Mouse (Mus musculus) gastrocnemius, postnatal 4 days (tissue): ENCODE data around the gene Tubb4b. TPM values are rescaled to one million over a fixed set of nuclear protein-coding genes. Genes with fewer than 3 reads are reported as not detected.

Experiments
- DNase-seq, 2 experiments: peaks; one replicate each; pipeline ENCODE4 v3.0.0; 2021 to 2022; ENCODE audit warnings: low spot score in 2 of 2, mixed read lengths in 2 of 2
- total RNA-seq, 2 experiments: library from RNA; stranded (reverse); gene quantifications; 2 replicates each; pipeline ENCODE4 v1.2.3; 2021

Gene Tubb4b
- total RNA-seq, 2 experiments from 2014 or later, result 360 to 390 TPM

- DNase-seq, result no peak
These were observed 1.4 kb upstream of the Tubb4b start for GRCm38 (mm10) chr2:25225811-25226379.

DNA sequence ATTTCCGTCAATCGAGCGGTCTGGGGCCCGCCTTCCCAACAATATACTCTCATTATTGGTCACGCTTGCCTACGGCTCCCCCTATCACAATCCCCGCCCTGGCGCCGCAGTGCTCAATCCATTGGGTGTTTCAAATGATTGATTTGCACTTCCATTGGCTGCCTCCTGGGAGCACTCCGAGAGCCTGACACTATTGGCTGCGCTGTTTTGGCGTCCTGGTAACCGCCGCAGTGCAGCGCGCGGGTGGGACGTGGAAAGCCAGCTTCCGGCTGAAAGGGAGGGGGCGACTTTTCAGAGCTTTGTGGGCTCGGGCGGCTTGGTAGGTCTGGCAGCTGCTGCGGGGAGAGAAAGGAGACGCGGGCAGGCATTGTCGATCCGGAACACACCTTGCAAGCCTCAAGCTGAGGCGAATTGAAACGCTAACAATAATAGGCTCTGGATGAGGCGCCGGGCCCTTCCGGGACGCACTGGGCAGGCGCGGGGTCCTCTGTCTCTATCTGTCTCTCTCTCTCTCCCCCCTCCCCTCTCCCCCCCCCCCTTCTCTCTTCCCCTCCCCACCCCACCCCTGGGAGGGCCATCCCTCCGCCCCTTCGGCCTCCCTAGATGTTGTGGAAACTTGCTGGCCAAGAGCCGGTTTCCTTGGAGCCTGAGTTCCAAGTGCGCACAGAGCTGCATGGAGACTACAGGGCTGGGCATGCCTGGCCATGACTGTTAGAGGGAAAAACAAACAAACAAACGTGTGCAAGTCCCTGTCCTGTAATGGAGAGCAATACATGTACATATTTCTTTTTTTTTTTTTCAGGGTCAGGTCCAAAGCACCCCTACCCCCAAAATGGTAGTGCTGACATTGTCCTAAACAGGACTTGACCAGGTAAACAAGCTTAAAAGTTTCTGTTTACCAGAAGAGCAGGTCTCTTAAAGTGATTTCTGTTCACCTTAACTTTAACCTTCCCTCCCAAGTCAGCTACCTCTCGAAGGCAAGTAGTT is 557 bp upstream of the Tubb4b start:
- peak; percentile 89 to 96 for DNase-seq

DNA sequence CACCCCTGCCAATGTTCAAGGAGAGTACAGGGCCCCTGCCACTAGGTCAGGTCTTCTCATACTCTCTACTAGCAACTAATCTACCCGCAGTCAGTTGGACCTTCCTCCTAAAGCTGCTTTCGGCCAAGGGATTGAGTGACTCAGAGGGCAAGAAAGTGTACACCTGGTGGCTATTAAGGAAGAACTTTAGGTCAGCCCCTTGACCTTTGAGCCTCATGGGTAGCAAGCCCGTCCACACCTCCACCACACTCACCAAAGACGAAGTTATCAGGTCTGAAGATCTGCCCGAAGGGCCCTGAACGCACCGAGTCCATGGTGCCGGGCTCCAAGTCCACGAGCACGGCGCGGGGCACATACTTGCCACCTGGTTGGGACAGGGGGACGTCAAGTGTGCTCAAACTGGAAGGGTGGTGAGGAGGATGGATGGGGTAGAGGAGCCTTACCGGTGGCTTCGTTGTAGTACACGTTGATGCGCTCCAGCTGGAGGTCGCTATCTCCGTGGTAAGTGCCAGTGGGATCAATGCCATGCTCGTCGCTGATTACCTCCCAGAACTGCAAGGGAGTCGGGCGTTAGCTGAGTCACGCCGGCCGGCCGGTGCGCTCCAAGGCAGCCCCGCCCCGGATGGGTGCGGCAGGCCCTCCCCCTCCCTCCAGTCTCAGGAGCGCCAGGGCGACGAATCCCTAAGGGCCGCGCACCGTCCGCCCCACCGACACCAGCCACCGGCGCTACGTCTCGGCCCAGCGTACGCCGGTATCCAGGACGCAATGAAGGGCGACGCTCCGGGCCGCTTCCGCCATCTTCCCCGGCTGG is 616 bp downstream of the Tubb4b start:
- DNase-seq, result peak; percentile 63 to 74

DNA sequence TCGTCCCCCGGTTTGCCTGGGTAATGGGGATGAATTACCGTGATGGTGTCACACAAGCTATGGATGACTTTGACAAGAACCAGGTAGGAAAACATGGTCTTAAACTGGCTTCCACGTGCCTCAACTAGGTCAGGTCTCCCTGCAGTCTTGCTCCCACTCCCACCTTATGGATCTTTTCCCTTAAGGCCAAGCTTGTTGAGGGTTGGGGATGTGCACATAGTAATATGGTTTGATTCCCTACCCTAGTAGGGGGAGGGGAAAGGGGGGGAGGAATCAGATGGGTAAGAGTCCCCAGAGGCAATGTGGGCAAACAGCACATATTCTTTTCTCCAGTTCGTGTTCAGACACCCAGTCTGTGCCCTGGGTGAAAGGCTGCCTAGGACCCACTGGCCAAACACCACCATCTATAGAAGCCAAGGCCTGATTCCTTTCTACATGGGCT is 3.1 kb downstream of the Tubb4b start:
- no peak for DNase-seq

GRCm38 (mm10) chr2:25218445-25218844 is 6.1 kb downstream of the Tubb4b start, which contains the start of gene Fam166a:
Gene Fam166a, plus strand, starts transcription at chr2:25218745.
- DNase-seq, result no peak

DNA sequence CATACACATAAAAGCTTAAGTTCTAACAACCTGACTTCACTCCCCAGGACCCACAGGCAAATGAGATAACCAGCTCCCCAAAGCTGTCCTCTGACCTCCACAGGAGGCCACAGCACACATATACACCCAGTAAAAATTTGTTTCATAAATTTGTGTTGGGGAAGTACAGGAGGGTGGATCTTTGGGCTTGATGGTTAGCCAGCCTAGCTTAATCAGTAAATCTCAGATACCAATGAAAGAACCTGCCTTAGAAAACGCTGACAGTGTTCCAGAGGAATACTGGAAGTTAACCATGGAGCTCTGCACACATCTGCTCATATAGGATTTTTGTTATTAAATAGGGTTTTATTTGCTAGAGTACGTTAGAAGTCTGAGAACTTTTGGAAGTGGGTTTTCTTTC is 6.8 kb downstream of the Tubb4b start:
- no peak for DNase-seq

GRCm38 (mm10) chr2:25214444-25214843 is 10.1 kb downstream of the Tubb4b start, which contains the start of gene Stpg3:
Gene Stpg3, minus strand, starts transcription at chr2:25214637.
- DNase-seq, result no peak

DNA sequence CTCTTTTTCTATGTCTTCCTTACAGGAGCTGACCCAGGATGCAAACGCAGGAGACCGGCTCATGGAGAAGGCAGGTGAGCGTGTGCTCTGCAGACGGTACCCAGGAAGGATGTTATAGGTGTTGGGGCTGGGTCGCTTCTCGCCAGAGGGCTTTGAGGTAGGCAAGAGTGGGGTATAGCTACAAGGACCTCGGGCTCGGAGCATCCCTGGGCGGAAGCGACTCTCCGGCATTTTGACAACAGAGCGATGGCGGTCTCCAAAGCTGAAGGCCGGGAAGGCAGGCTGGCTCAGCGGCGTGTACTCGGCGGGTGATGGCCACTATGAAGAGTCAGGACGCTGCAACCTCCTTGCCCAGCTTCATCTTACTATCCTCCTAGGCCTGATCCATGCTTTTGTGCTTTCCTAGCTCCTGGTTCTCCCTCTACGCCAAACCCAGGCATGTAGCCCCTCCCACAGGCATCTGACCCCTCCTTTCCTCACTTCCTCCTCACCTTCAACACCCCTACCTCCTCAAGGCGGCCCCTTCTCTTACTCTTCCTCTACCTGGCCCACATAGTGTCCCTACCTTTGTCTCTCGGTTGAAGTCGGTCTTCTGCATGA is 11.1 kb downstream of the Tubb4b start:
- no peak for DNase-seq

GRCm38 (mm10) chr2:25211121-25211670 is 13.3 kb downstream of the Tubb4b start, which contains the start of gene Nelfb:
Gene Nelfb, minus strand, starts transcription at chr2:25211489.
- peak; percentile 74 to 90 for DNase-seq

DNA sequence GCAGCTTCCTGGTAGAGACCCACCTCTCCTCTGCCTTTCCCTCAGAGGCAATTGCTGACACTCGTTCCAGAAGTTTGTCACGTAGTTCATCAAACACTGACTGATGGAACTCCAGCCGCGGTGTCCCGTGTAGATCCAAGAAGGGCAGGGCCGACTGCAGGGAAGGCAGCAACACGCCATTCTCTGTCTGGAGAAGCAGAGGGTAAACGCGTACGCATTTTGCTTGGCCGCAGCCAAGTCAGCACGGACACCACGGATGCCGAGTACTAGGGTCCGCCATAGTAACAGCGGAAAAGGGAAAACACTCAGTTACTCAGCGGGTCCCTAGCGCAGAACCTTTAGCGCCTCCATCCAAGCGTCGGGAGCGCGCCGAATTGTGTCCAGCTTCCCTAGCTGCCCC is 13.8 kb downstream of the Tubb4b start:
- no peak for DNase-seq

- DNase-seq, result no peak
These were observed 16.9 kb downstream of the Tubb4b start for GRCm38 (mm10) chr2:25207593-25207992.

DNA sequence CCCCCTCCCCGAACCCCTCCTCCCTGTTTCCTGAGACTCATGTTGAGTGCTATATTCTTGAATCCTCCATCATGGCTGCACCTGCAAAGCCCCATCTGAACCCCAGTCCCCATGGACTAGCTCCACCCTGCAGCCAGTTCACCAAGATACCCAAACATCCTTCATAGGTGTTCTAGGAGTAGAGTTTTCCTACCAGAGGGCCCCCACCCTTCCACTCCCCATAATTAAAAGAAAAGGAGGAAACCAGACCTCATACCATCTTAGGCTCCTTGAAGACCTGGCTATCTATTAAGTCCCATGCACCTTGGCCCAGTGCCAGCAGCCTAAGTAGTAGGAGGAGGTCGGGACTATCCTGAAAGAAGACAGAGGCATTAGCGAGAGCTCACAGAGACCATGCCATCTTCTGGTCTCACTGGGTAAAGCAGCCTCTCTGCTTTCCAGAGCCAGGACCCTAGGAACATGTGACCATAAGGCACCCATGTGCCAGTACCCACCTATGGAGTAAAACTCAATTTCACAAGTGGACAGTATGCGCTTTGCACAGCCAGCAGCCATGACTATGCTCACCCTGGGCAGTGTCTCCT is 20.8 kb downstream of the Tubb4b start:
- no peak for DNase-seq

DNA sequence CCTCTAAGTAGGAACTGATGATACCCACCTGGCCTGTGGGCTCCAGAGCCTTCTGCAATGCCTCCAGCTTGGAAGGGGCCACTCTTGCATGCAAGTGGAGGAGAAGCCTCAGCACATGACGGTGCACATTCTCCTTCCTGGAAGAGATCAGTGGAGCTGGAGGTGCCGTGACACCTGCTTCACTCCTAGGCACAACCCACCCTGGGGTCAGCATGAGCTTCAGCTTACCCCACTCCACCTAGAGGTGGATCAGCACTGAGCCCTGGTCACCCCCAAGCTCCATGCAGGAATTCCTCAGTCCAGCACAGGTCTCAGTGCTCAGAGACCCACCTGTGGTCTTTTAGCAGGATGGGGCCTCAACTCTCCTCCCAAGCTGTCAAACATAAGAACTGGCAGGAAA is 23.9 kb downstream of the Tubb4b start:
- no peak for DNase-seq

DNA sequence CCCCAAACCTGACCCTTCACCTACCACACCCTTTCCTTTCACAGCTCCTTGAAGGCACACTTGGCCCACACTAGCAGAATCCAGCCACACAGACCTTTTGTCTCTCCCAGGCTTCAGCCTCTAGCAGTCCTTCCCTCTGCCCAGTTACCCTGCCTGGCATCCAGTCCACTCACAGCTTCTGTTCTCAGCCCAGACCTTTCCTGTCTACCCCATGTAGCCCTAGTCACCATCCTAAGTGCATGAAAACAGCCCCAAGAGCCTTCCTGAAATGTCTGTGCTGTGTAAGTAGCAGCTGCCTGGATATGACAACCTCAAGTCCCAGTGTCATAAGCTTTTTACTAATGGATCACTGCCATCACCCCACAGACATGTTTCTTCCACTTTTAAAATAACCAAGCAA is 26.6 kb downstream of the Tubb4b start:
- DNase-seq, result no peak

- DNase-seq, result no peak
These were observed 27.3 kb downstream of the Tubb4b start for GRCm38 (mm10) chr2:25197191-25197590.

GRCm38 (mm10) chr2:25196172-25196954 is 28.1 kb downstream of the Tubb4b start, which contains the start of gene Tor4a:
Gene Tor4a, minus strand, starts transcription at chr2:25196886.
- peak in 1 of 2 experiments; percentile 40 for DNase-seq

DNA sequence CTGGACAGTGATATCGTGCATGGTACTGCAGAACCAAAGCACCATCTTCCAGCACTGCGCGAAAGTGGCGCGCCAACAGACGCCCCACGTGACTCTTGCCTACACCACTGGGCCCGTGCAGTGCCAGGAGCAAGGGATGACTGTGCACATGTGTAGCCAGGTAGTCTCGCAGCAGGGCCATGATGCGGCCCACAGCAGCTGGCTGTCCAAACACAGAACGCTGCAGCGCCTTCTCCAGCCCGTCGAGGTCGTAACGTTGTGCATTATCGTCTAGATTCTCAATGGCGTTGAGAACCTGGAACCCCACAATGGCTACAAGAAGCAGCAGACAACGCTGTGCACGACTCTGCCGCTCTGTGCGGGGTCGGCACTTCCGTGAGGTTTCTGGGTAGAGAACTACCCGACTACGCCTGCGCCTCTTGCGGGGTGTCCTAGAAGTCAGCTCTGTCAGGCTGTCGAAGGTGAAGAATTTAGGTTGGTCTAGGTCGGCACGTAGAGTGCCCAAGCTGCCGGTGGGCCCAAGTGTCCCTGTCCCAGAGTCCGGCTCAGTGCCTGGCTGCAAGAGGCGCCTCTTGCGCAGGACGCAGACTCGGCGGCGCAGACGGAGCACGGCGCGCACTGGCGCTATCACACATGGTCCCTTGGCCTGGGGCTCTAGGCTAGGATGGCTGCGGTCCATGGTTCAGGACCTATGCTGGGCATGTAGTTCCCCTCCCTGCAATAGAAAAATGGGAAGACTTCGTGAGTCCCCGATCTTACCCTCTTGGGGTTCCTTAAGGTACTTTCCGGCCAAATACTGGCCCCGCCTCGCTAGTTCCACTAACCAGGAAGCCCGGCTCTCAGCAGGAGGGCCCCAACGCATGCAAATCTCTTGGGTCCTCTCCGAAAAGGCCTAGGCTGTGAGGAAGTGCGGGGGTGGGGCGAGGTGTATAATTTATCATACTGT is 29.0 kb downstream of the Tubb4b start:
- peak in 1 of 2 experiments; percentile 38 for DNase-seq
